Mouse (Mus musculus) embryo, embryonic 9.5 days (tissue): ENCODE measurements at regions not wholly inside any gene's neighbourhood (a gene's known extent, or its start where the extent isn't known, plus 50 kb on each side); places are given as distances from the start of the nearest gene placed in this dataset.

Experiments used
- DNase-seq: peaks from one replicate; pipeline ENCODE4 v3.0.0-alpha.2; 2017; ENCODE audit errors: extremely low spot score

GRCm38 (mm10) chr15:63006471-63007228, 838.3 kb downstream of the Gsdmc2 start:
- DNase-seq: no peak

GRCm38 (mm10) chr15:62994691-62995090, 850.3 kb downstream of the Gsdmc2 start:
- no peak for DNase-seq

- no peak for DNase-seq
Measured at GRCm38 (mm10) chr15:62986871-62987270, 858.1 kb downstream of the Gsdmc2 start.

- DNase-seq: no peak
Measured at GRCm38 (mm10) chr15:62986147-62986546, 858.8 kb downstream of the Gsdmc2 start.

GRCm38 (mm10) chr15:62970566-62970965, 874.4 kb downstream of the Gsdmc2 start:
- no peak for DNase-seq

GRCm38 (mm10) chr15:62962681-62963080, 882.3 kb downstream of the Gsdmc2 start:
- DNase-seq: no peak

GRCm38 (mm10) chr15:62960623-62961022, 884.4 kb downstream of the Gsdmc2 start:
- DNase-seq: no peak

GRCm38 (mm10) chr15:62958506-62959330, 886.3 kb downstream of the Gsdmc2 start:
- no peak for DNase-seq

- DNase-seq: no peak
Measured at GRCm38 (mm10) chr15:62954889-62955288, 890.1 kb downstream of the Gsdmc2 start.

GRCm38 (mm10) chr15:62954322-62954820, 890.6 kb downstream of the Gsdmc2 start:
- no peak for DNase-seq

- DNase-seq: no peak
Measured at GRCm38 (mm10) chr15:62953215-62953941, 891.6 kb downstream of the Gsdmc2 start.

GRCm38 (mm10) chr15:62952487-62953214, 892.3 kb downstream of the Gsdmc2 start:
- DNase-seq: no peak

GRCm38 (mm10) chr15:62939416-62939815, 905.6 kb downstream of the Gsdmc2 start:
- DNase-seq: no peak

- no peak for DNase-seq
Measured at GRCm38 (mm10) chr15:62937756-62938155, 907.2 kb downstream of the Gsdmc2 start.

- DNase-seq: no peak
Measured at GRCm38 (mm10) chr15:62934522-62935189, 910.3 kb downstream of the Gsdmc2 start.

- no peak for DNase-seq
Measured at GRCm38 (mm10) chr15:62920520-62920919, 924.5 kb downstream of the Gsdmc2 start.

- no peak for DNase-seq
Measured at GRCm38 (mm10) chr15:62919264-62919663, 925.7 kb downstream of the Gsdmc2 start.

- no peak for DNase-seq
Measured at GRCm38 (mm10) chr15:62908379-62908778, 936.6 kb downstream of the Gsdmc2 start.

GRCm38 (mm10) chr15:62907181-62907580, 937.8 kb downstream of the Gsdmc2 start:
- DNase-seq: no peak

GRCm38 (mm10) chr15:62903047-62903822, 941.7 kb downstream of the Gsdmc2 start:
- DNase-seq: peak; percentile 57
